Mouse (Mus musculus): ENCODE data around the gene 9530003J23Rik. TPM values are rescaled to one million over a fixed set of nuclear protein-coding genes. Genes with fewer than 3 reads are reported as not detected.
A peak's percentile ranks its signal among the peaks of the same experiment; 100 is the strongest.
"Not testable (repeated sequence)": the region's sequence is repeated elsewhere in the genome, so short reads cannot be mapped to it uniquely, and the experiment has no call there.

Gene 9530003J23Rik
- polyA plus RNA-seq, 1 experiment from 2014 or later: not detected

GRCm38 (mm10) chr10:117278510-117278909, 40.0 kb upstream of the 9530003J23Rik start:
- not testable (repeated sequence) for H3K4me3 ChIP-seq; H3K9me3 ChIP-seq; H3K4me1 ChIP-seq (replicated peaks); H3K27ac ChIP-seq (replicated peaks); ATAC-seq (ENCODE audit: low read depth); H3K27me3 ChIP-seq; H3K4me2 ChIP-seq; H3K36me3 ChIP-seq; H3K9ac ChIP-seq
- WGBS: 61% methylated on average over 2 of the region's 2 CpGs

GRCm38 (mm10) chr10:117277779-117278178, 39.3 kb upstream of the 9530003J23Rik start:
- H3K9me3 ChIP-seq; H3K4me3 ChIP-seq; H3K9ac ChIP-seq; H3K27me3 ChIP-seq; H3K27ac ChIP-seq (replicated peaks); H3K36me3 ChIP-seq; H3K4me1 ChIP-seq (replicated peaks); ATAC-seq (ENCODE audit: low read depth); H3K4me2 ChIP-seq: not testable (repeated sequence)
- WGBS: 79% methylated on average over 9 of the region's 9 CpGs

GRCm38 (mm10) chr10:117275681-117276369, 37.3 kb upstream of the 9530003J23Rik start:
- Histone ChIP-seq H3K9ac (no peak overlapping the region), H3K4me1 (replicated peaks) (no peaks in the 10 kb centered on the region), H3K27ac (replicated peaks) (no peak overlapping the region), H3K4me3 (no peak overlapping the region), H3K27me3 (no peaks in the 10 kb centered on the region), H3K9me3 (no peaks in the 10 kb centered on the region), H3K36me3 (no peaks in the 10 kb centered on the region), H3K4me2 (no peak overlapping the region)
- ATAC-seq (ENCODE audit: low read depth): no peak
- WGBS: 82% methylated on average over 10 of the region's 10 CpGs

- H3K27me3 ChIP-seq; H3K36me3 ChIP-seq; H3K9ac ChIP-seq; H3K4me1 ChIP-seq (replicated peaks); H3K4me3 ChIP-seq; ATAC-seq (ENCODE audit: low read depth); H3K27ac ChIP-seq (replicated peaks); H3K4me2 ChIP-seq; H3K9me3 ChIP-seq: not testable (repeated sequence)
- 88% methylated on average over 4 of the region's 7 CpGs for WGBS
Observed at GRCm38 (mm10) chr10:117274645-117275044, 36.1 kb upstream of the 9530003J23Rik start.

- Histone ChIP-seq H3K27me3 (no peaks in the 10 kb centered on the region), H3K4me1 (replicated peaks) (no peaks in the 10 kb centered on the region), H3K27ac (replicated peaks) (no peak overlapping the region), H3K4me2 (no peak overlapping the region), H3K36me3 (no peaks in the 10 kb centered on the region), H3K9ac (no peak overlapping the region), H3K4me3 (no peak overlapping the region), H3K9me3 (no peaks in the 10 kb centered on the region)
- ATAC-seq (ENCODE audit: low read depth): no peak
Observed at GRCm38 (mm10) chr10:117272023-117272422, 33.5 kb upstream of the 9530003J23Rik start.

GRCm38 (mm10) chr10:117259870-117260269, 21.4 kb upstream of the 9530003J23Rik start:
- Histone ChIP-seq H3K4me2 (no peak overlapping the region), H3K27ac (replicated peaks) (0 out of 2 replicates have a peak overlapping the region, but pooled peaks have one; percentile 46), H3K27me3 (no peaks in the 10 kb centered on the region), H3K9me3 (peaks cover 7% of the 10 kb centered on the region), H3K4me1 (replicated peaks) (0 out of 2 replicates have a peak, but pooled peaks cover 8% of the 10 kb centered on the region), H3K9ac (no peak overlapping the region), H3K4me3 (no peak overlapping the region), H3K36me3 (no peaks in the 10 kb centered on the region)
- no peak; the same call in 1 of the 2 replicates for ATAC-seq (ENCODE audit: low read depth)

- Histone ChIP-seq H3K4me3 (no peak overlapping the region), H3K36me3 (no peaks in the 10 kb centered on the region), H3K27me3 (no peaks in the 10 kb centered on the region), H3K9me3 (no peaks in the 10 kb centered on the region), H3K27ac (replicated peaks) (no peak overlapping the region), H3K9ac (no peak overlapping the region), H3K4me1 (replicated peaks) (no peaks in the 10 kb centered on the region), H3K4me2 (no peak overlapping the region)
- WGBS: 72% methylated on average over 11 of the region's 11 CpGs
- no peak for ATAC-seq (ENCODE audit: low read depth)
Observed at GRCm38 (mm10) chr10:117235866-117236265, 2.6 kb downstream of the 9530003J23Rik start.

- no peak overlapping the region for H3K9ac ChIP-seq
Observed at GRCm38 (mm10) chr10:117234825-117235224, 3.7 kb downstream of the 9530003J23Rik start.

GRCm38 (mm10) chr10:117229826-117230225, 8.7 kb downstream of the 9530003J23Rik start:
- no peak overlapping the region for H3K4me2 ChIP-seq

More at GRCm38 (mm10) chr10:117234825-117235224, 3.7 kb downstream of the 9530003J23Rik start:
- Histone ChIP-seq H3K4me3 (no peak overlapping the region), H3K4me1 (replicated peaks) (no peaks in the 10 kb centered on the region), H3K9me3 (no peaks in the 10 kb centered on the region), H3K27ac (replicated peaks) (no peak overlapping the region), H3K4me2 (no peak overlapping the region), H3K27me3 (no peaks in the 10 kb centered on the region), H3K36me3 (no peaks in the 10 kb centered on the region)
- ATAC-seq (ENCODE audit: low read depth): no peak
- WGBS: 76% methylated on average over 4 of the region's 4 CpGs

GRCm38 (mm10) chr10:117226002-117226401, 12.5 kb downstream of the 9530003J23Rik start:
- no peak for ATAC-seq (ENCODE audit: low read depth)
- H3K27me3 ChIP-seq: no peaks in the 10 kb centered on the region
- H3K36me3 ChIP-seq: peaks cover 17% of the 10 kb centered on the region
- H3K4me3 ChIP-seq: no peak overlapping the region
- H3K9ac ChIP-seq: no peak overlapping the region
- 92% methylated on average over 3 of the region's 3 CpGs for WGBS
- H3K27ac ChIP-seq (replicated peaks): no peak overlapping the region
- no peaks in the 10 kb centered on the region for H3K9me3 ChIP-seq
- H3K4me2 ChIP-seq: no peak overlapping the region
- H3K4me1 ChIP-seq (replicated peaks): peaks cover 24% of the 10 kb centered on the region

More at GRCm38 (mm10) chr10:117229826-117230225, 8.7 kb downstream of the 9530003J23Rik start:
- peaks cover 3% of the 10 kb centered on the region for H3K4me1 ChIP-seq (replicated peaks)
- WGBS: 69% methylated on average over 16 of the region's 16 CpGs
- H3K9ac ChIP-seq: no peak overlapping the region
- H3K36me3 ChIP-seq: no peaks in the 10 kb centered on the region
- no peak overlapping the region for H3K27ac ChIP-seq (replicated peaks)
- no peak for ATAC-seq (ENCODE audit: low read depth)
- no peak overlapping the region for H3K4me3 ChIP-seq
- H3K27me3 ChIP-seq: no peaks in the 10 kb centered on the region
- H3K9me3 ChIP-seq: no peaks in the 10 kb centered on the region

- peak overlapping the region; percentile 93; the same call in 1 of the 2 replicates for H3K9ac ChIP-seq
- 56% methylated on average over 8 of the region's 8 CpGs for WGBS
Observed at GRCm38 (mm10) chr10:117225094-117225493, 13.4 kb downstream of the 9530003J23Rik start.

GRCm38 (mm10) chr10:117224102-117224990, 14.2 kb downstream of the 9530003J23Rik start, which contains the start of gene Yeats4:
Yeats4 (minus strand) TSS chr10:117224507.
- WGBS: 2% methylated on average over 63 of the region's 63 CpGs
- H3K36me3 ChIP-seq: peaks cover 32% of the 10 kb centered on the region
- H3K9me3 ChIP-seq: no peaks in the 10 kb centered on the region
- peak; percentile 98 for ATAC-seq (ENCODE audit: low read depth)
- H3K9ac ChIP-seq: peak within 1 kb of the TSS; percentile 93
- H3K27ac ChIP-seq (replicated peaks): peak within 1 kb of the TSS; percentile 99
- H3K4me2 ChIP-seq: peak within 1 kb of the TSS; percentile 92
- H3K27me3 ChIP-seq: no peaks in the 10 kb centered on the region
- H3K4me3 ChIP-seq: peak within 1 kb of the TSS; percentile 74
- peaks cover 24% of the 10 kb centered on the region for H3K4me1 ChIP-seq (replicated peaks)

More at GRCm38 (mm10) chr10:117225094-117225493, 13.4 kb downstream of the 9530003J23Rik start:
- Histone ChIP-seq H3K27ac (replicated peaks) (peak overlapping the region; percentile 99), H3K27me3 (no peaks in the 10 kb centered on the region), H3K36me3 (peaks cover 25% of the 10 kb centered on the region), H3K9me3 (no peaks in the 10 kb centered on the region), H3K4me1 (replicated peaks) (peaks cover 24% of the 10 kb centered on the region), H3K4me2 (peak overlapping the region; percentile 92), H3K4me3 (peak overlapping the region; percentile 74)
- ATAC-seq (ENCODE audit: low read depth): no peak

Data from neural tube, embryonic 13.5 days (tissue).